Mouse (Mus musculus): ENCODE results near the gene Slc2a4.
"Not testable (repeated sequence)": the region's sequence is repeated elsewhere in the genome, so short reads cannot be mapped to it uniquely, and the experiment has no call there.

Slc2a4 gene

DNA sequence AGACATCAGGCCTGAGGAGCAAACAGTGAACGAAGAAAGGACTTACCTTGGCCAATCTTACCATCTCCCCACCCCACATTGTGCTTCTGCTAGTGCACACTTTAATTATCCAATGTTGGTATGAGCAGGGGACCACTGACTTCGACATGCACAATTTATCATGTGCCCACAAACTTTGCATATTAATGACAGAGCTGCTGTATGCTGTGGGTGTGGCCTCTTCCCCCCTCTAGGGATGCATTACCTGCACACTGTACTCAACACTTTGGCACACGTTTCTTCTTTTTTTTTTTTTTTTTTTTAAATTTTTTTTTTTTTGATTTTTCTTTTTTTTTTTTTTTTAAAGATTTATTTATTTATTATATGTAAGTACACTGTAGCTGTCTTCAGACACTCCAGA is 22.8 kb upstream of the Slc2a4 start:
- DNase-seq (ENCODE audit: low spot score) = no peak

DNA sequence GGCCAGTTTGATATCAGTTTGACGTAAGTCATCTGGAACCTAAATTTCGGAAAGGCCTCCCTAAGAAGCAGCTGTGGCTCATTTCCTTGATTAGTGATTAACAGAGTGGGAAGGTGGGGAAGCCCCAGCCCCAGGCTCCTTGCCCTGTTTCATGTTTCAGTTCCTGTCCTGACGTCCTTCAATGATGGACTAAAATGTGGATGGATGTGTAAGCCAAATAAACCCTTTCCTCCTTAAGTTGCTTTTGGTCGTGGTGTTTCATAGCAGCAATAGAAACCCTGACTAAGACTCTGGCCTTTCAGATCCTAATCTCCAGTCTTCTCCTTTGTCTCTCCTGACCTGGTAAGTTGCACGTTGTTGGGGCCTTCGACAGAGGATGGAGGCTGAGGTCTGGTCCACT is 22.2 kb upstream of the Slc2a4 start:
- DNase-seq (ENCODE audit: low spot score) = no peak

DNA sequence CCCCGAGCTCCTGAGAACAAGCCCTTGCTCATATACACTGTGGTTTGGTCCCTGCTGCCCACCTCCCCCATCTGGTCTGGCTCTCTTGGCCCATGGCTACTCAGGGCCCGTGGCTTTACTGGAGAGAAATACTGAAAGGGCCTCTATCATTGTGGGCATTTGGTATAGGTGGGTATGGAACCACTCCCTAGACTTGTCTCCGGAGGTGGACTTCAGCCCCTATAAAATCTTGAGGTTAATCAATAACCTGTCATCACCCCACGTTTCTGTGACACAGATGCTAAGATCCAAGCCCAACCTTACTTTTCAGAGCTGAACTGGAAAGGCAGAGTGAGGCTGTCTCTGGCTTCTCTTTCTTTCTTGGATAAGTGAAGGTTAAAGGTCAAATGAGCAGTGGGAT is 20.8 kb upstream of the Slc2a4 start:
- no peak for DNase-seq (ENCODE audit: low spot score)

DNA sequence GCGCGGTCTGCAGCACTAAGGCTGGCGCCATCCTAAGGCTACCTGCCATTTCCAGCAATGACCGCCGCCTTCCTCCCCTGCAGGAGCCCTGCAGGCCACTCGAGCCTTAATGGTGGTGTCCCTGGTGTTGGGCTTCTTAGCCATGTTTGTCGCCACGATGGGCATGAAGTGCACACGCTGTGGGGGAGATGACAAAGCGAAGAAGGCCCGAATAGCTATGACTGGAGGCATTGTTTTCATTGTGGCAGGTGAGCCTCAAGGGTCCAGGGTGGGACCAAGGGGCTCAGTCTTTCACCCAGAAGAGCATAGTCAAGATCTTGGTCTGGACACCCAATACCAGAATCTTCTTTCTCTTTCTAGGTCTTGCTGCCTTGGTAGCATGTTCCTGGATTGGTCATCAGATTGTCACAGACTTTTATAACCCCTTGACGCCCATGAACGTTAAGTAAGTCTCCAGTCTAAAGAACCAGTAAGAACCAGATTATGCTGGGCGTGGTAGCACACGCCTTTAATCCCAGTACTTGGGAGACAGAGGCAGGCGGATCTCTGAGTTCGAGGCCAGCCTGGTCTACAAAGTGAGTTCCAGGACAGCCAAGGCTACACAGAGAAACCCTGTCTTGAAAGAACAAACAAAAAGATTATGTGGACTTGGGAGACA is 19.0 kb upstream of the Slc2a4 start:
- DNase-seq (ENCODE audit: low spot score) = no peak

DNA sequence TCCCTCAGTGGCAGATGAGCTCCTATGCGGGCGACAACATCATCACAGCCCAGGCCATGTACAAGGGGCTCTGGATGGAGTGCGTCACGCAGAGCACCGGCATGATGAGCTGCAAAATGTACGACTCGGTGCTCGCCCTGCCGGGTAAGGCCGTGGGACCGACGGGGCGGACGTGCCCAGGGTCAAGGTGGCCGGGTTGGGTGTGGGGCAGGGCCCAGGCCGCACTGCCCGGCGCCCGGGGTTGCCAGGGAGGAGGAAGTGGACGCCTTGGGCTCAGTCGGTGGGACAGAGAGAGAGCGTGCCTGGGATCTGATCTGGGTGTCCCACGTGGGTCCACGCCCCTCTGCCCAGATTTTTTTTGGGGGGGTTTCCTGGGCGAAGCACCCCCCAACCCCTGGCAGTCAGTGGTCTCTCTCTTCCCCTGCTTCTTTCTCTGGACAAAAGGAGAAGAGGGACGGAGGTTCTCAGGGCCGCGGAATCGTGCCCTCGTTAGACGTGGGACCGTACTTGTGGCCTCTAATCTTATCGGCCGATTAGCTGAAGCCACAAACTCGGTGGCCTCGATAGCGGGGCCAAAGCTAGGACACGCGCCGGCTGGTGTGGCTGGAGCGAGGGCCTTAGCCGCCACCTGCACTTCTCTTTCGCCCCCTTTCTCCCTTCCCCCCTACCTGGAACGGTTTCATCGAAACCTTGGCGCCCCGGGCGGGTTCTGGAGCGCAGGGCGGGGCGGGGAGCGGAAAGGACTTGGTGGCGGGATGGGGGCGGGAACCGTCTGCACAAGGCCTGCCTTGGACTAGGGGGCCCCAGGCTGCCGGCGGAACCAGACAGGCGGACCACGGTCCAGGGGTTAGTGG is 18.2 kb upstream of the Slc2a4 start:
- DNase-seq (ENCODE audit: low spot score) = no peak

DNA sequence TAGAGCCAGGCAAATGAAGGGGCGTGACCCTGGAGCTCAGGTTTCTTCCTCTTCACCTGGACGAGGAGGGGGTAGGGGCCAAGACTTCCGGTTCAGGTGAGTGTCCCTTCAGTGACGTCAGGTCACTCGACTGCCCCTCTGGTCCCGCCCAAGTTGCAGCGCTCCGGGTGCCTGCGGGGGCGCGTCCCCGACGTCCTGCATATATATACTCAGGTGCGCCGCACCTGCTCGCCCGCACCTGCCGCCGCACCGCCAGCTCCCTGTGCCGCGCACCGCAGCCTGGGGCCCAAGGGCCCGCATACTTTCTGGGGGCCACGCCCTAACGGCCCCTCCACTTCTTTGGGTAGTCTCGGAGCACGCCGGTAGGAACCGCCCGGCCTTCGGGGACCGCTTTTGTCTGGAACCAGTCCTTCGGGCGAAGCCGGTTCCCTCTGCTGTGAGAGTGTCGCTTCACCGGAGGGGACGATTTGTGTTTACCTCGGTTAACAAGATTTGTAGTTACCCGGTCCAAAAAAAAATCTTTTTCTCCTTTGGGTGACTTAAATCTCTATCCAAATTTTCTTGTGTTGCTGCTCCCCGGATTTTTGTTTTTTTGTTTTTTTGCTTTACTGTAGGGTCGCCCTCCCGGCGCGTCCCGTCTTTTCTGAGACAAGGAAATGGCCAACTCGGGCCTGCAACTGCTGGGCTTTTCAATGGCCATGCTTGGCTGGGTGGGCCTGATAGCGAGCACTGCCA is 17.4 kb upstream of the Slc2a4 start:
- no peak for DNase-seq (ENCODE audit: low spot score)

DNA sequence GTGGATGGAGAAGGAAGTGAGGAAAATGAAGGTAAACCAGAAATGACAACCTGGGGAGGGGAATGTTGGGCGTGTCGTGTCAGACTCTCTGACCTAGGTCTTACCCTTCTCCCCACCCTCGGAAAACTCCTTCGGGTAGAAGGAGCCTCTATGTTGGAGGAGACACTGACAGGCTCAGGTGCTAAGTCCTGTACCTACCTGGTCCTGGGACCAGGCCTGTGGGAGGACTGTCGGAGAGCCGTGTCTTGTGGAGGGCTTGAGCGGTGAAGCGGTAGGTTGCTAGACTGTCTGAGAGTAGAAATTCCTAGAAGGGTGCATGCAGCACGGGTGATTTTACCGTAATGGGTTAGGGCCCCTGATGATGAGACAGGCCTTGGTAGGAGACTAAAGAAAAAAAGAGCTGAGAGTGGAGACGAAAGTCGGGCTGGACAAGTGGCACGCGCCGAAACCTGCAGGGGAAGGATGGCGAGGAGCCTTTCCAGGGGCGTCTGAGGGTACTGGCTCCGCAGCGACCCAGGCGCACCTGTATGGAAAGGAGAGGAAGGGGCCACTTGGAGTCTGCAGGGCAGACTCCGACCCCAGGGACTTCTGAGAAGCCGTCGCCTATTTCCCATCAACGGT is 16.8 kb upstream of the Slc2a4 start, which contains the start of gene Cldn7:
Gene Cldn7, plus strand, starts transcription at position 130 of the 621 bp plus-strand sequence.
- no peak for DNase-seq (ENCODE audit: low spot score)

DNA sequence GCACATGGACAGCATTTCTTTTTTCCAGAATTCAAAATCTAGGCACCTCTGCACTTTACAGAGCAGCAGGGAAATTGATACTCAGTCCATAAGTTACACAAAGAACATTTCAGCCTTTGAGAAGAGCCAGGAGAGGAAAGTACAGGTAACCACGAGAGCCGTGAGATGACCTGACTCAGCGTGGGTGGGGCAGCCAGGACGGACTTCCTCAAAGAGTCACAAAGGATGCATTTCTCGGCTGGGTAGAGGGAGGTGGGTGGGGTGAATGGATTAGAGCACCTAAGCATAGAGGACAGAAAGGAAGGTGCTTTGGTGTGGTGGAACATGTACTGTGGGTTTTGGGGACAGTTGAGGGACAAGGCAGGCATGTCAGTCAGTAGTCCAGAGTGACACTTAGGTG is 13.9 kb upstream of the Slc2a4 start:
- DNase-seq (ENCODE audit: low spot score) = no peak

DNA sequence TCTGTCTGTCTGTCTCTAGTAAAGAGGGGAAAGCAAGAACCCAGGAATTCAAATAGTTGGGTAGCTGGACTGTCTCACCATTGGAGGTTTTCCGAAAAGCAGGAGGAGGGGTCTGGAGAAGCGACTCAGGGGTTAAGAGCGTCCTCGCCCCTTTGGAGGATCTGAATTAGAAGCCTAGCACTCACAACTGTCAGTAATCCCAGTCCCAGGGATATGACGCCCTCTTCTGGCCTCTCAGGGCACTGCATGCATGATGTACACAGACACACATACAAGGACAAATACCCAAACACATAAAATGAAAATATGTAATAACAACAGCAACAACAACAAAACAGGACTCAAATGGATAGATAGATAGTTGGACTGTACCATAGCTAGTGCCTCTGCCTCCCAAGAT is 12.6 kb upstream of the Slc2a4 start:
- no peak for DNase-seq (ENCODE audit: low spot score)

DNA sequence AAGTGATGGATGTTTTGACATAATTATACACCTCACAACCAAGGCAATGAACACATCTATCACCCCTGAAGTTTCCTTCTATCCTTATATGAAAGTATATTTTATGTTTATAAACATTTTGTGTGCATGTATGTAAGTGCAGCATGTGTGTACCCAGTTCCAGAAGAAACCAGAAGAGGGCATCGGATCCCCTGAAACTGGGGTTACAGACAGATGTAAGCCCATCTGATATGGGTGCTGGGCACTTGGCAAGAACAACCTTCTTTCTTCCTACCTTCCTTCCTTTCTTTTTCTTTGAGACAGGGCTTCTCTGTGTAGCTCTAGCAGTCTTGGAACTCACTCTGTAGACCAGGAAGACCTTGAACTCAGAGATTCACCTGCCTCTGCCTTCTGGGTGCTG is 8.2 kb upstream of the Slc2a4 start:
- DNase-seq (ENCODE audit: low spot score) = no peak

DNA sequence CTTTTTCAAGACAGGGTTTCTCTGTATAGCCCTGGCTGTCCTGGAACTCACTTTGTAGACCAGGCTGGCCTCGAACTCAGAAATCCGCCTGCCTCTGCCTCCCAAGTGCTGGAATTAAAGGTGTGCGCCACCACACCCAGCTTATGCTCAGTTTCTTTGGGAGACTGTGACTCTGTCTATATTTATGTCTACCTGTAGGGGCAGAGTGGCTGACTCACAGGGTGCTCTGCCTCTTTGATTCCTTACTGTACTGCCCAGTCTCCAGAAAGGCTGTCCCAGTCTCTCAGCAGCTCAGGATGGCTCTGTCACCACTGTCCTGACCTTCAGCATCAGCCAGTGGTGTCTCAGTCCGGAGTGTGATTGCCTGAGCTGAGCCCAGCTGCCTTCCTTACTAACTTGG is 7.6 kb upstream of the Slc2a4 start:
- not testable (repeated sequence) for DNase-seq (ENCODE audit: low spot score)

DNA sequence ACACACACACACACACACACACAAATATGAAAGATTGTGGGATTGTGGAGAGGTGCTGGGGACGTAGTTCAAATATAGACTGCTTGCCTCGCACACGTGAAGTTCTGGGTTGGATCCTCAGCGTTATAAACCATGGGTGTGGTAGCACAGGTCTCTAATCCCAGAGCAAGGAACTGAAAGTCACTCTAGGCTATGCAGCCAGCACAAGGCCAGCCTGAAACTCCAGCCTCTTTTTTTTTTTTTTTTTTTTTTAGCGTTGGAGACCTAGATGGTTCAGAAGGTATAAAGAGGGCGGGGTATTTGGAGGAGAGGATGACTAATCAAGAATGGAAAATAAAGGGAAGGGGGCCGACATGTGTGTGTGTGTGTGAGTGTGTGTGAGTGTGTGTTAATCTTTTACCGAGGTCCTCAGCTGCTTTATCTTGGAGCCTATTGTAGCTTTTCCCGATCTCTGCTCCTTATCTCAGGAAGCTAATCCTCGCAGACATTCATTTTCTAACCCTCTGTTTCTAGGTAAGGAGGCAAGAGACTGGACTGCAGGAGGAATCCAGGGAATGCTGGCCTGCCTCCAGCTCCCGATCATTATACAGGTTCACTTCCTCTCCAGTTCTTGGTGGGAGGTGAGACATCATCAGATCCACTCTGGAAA is 5.4 kb upstream of the Slc2a4 start:
- DNase-seq (ENCODE audit: low spot score) = no peak

DNA sequence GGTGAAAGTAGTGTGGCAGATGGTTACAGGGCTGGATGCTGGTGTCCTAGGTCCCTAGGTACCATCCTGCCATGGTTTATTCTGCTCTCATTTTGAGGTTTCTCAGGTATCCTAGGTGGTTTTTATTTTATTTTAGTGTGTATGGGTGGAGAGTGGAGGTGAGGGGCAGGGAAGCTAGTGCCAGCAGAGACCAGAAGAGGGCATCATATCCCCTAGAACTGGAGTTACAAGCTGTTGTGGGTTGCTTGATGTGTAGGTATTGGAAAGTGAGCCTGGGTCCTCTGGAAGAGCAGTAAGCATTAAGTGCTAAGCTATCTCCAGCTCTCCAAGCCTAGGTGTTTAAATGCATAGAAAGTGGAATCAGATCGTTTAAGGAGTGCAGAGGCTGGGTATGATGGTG is 4.3 kb upstream of the Slc2a4 start:
- no peak for DNase-seq (ENCODE audit: low spot score)

DNA sequence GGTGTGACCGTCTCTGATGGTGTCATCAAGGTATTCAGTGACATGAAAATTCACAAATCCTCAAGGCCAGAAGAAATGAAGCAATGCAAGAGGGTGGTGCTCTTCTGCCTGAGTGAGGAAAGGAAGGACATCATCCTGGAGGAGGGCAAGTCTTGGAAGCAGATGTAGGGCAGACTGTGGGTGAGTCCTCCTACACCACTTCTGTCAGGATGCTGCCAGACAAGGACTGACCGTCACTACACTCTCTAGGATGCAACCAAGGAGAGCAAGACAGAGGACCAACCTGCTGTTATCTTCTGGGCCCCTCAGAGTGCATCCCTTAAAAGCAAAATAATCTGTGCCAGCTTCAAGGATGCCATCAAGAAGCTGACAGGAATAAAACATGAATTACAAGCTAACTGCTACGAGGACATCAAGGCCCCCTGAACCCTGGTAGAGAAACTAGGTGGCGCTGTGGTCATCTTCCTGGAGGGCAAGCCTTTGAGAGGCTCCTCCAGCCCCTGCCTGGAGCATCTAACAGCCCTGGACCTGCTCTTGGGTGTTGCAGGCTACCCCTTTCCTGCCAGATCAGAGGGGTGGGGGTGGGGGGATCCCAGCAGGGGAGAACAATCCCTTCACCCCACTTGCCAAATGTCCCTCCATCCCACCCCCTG is 2.9 kb upstream of the Slc2a4 start:
- DNase-seq (ENCODE audit: low spot score) = no peak

DNA sequence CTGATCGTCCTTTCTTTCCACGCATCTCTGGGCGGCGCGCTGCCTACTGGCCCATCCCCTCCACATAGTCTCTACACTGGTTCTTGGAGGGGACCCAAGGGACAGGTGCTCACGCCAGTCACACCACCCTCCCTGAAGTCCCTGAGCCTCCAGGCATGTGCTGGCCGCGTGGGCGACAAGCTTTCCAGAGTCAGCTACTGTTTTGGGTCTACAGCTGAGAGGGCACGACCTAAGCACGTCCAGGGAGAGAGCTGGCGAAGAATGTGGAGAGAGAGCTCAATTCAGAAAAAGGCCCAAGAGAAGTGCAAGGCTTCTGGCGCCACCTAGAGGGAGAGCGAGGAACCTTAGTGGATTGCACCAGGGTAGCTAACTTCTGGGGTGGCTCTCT is 769 bp upstream of the Slc2a4 start:
- DNase-seq (ENCODE audit: low spot score) = peak; percentile 82

DNA sequence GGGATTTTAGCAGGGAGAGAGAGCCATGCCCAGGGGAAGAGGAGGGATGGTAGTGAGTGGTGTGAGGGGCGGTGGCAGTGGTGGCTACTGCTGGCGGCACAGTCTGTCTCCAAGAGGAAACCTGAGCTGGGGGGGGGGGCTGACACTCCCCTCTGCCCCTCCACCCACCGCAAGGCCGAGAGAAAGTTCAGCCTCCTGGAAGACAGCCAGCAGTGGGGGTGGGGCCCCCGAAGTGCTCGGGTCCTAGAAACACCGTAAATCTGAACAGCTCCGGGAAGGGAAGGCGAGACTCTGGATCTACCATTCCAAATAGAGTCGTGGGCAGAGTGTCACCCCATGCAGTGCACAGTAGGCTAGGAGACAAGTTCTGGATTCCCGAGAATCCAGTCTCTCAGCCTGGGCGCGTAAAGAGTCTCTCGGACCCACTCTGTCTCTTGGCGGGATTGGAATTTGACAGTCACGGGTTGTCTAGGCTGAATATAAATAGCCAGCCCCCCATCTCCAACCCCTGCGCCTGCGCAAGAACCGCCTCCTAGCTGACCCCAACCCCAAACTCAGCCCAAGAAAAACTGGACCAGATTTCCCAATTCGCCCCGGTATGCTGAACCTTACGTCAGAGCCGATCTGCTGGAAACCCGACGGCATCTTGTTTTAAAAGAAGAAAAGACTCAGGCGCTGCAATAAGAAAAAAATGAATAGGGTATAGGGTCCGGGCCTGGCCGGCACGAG is 487 bp downstream of the Slc2a4 start:
- DNase-seq (ENCODE audit: low spot score) = peak; percentile 32

DNA sequence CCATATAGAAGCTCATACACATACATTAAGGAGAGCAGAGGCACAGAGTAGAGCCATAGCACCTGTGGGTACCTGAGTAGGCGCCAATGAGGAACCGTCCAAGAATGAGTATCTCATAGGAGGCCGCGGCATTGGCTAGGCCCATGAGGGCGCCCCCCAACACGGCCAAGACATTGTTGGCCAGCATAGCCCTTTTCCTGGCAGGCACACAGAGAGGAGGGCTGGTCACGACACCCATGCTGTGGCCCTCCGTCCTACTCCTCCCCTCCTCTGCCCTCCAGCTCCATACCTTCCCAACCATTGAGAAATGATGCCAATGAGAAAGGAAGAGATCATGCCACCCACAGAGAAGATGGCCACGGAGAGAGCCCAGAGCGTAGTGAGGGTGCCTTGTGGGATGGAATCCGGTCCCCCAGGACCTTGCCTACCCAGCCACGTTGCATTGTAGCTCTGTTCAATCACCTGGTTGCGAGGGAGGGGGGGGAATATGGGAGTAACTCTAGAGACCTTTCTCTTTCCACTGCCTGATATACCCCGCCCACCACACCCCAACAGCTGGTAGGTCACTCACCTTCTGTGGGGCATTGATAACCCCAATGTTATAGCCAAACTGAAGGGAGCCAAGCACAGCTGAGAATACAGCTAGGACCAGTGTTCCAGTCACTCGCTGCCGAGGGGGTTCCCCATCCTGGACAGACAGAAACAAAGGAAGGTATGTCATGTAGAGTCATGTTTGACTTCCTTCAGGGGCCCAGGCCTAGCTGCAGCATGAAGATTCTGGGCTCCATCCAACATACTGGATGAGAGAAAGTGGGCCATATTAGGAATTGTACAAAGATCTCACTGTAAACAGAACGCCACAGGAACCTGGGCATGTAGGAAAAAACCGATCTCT is 1.7 kb downstream of the Slc2a4 start:
- DNase-seq (ENCODE audit: low spot score) = no peak

DNA sequence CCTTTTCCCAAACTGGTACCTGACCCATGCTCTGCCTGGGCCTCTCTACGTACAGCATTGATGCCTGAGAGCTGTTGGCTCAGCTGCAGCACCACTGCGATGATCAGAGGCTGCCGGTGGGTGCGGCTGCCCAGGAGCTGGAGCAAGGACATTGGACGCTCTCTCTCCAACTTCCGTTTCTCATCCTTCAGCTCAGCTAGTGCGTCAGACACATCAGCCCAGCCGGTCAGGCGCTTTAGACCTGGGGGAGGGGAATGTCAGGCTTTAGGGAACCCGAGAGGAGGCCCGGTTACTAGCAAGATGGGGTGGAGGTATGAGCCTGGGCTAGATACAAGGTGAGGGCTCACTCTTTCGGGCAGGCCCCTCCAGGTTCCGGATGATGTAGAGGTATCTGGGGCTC is 2.8 kb downstream of the Slc2a4 start:
- no peak for DNase-seq (ENCODE audit: low spot score)

DNA sequence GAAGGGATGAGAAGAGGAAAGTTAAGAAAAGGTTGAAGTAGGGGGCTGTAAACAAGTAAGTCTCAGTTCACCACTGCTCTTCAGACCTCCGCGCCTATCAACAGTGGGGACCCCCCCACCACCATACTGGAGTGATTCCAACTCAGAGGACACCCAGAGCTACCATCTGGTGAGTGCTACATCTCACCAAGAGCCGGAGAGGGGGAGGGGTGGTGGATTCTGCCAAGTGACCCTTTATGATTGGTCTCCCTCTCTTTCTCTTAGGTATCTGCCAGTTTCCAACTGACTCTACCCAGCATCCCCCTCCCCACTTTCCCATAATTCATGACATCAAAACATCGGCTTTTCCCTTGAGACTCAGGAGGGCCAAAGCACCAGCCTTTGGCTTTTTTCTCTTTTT is 7.0 kb downstream of the Slc2a4 start:
- DNase-seq (ENCODE audit: low spot score) = no peak

DNA sequence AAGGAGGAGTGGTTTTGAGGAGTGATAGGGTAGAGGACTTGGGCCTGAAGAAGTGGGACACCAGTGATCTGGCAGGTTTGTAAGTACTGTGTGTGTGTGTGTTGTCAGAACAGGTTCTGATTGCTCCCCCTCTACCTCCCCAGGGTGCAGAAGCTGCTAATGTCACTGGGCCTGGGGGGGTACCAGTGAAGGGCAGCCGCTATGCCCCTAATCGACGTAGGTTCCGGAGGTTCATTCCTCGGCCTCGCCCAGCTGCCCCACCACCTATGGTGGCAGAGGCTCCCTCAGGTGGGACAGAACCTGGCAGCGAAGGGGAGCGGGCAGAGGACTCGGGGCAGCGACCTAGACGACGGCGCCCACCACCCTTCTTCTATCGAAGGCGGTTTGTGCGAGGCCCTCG is 8.3 kb downstream of the Slc2a4 start:
- DNase-seq (ENCODE audit: low spot score) = no peak

All from ovary, postnatal 14 days (tissue).